Mouse (Mus musculus) kidney, postnatal 36 days (tissue): Measurements from ENCODE around the gene Mycl.

Source experiments
- DNase-seq, 2 experiments: peaks; one replicate each; pipeline ENCODE4 v3.0.0; 2021 to 2022; ENCODE audit warnings: mixed read lengths in 2 of 2

Mycl gene

GRCm38 (mm10) chr4:122995404-122996220 is at the start of gene Mycl:
TSS of gene Mycl (plus strand) at chr4:122995652.
- DNase-seq = peak; percentile 79 to 95

GRCm38 (mm10) chr4:122947223-122947622 is 48.2 kb upstream of the Mycl start:
- DNase-seq = no peak

GRCm38 (mm10) chr4:122949096-122949495 is 46.4 kb upstream of the Mycl start:
- no peak for DNase-seq

- no peak for DNase-seq
Measured at GRCm38 (mm10) chr4:122954680-122955411, 40.6 kb upstream of the Mycl start.

- DNase-seq = peak; percentile 94 to 96
Measured at GRCm38 (mm10) chr4:122955412-122956136, 39.9 kb upstream of the Mycl start.

GRCm38 (mm10) chr4:122956301-122956700 is 39.2 kb upstream of the Mycl start:
- no peak for DNase-seq

GRCm38 (mm10) chr4:122958491-122959031 is 36.9 kb upstream of the Mycl start:
- DNase-seq = peak in 1 of 2 experiments; percentile 48

- peak in 1 of 2 experiments; percentile 54 for DNase-seq
Measured at GRCm38 (mm10) chr4:122959816-122960215, 35.6 kb upstream of the Mycl start.

- DNase-seq = peak in 1 of 2 experiments; percentile 41
Measured at GRCm38 (mm10) chr4:122960321-122961099, 34.9 kb upstream of the Mycl start.

GRCm38 (mm10) chr4:122961100-122961567 is 34.3 kb upstream of the Mycl start, which contains the start of gene Mfsd2a:
TSS of gene Mfsd2a (minus strand) at chr4:122961188.
- peak; percentile 67 to 81 for DNase-seq

GRCm38 (mm10) chr4:122961589-122961988 is 33.9 kb upstream of the Mycl start:
- DNase-seq = no peak

GRCm38 (mm10) chr4:122962751-122963150 is 32.7 kb upstream of the Mycl start:
- no peak for DNase-seq

- DNase-seq = no peak
Measured at GRCm38 (mm10) chr4:122968106-122968505, 27.3 kb upstream of the Mycl start.

- peak; percentile 82 to 87 for DNase-seq
Measured at GRCm38 (mm10) chr4:122971191-122971590, 24.3 kb upstream of the Mycl start.

GRCm38 (mm10) chr4:122971646-122972045 is 23.8 kb upstream of the Mycl start:
- no peak for DNase-seq

- DNase-seq = peak in 1 of 2 experiments; percentile 57
Measured at GRCm38 (mm10) chr4:122972056-122972455, 23.4 kb upstream of the Mycl start.

- DNase-seq = peak; percentile 40 to 62
Measured at GRCm38 (mm10) chr4:122974976-122975520, 20.4 kb upstream of the Mycl start.

GRCm38 (mm10) chr4:122976885-122977284 is 18.6 kb upstream of the Mycl start:
- no peak for DNase-seq

GRCm38 (mm10) chr4:122978850-122979249 is 16.6 kb upstream of the Mycl start:
- no peak for DNase-seq

GRCm38 (mm10) chr4:122979826-122980225 is 15.6 kb upstream of the Mycl start:
- DNase-seq = no peak

- no peak for DNase-seq
Measured at GRCm38 (mm10) chr4:122980684-122981083, 14.8 kb upstream of the Mycl start.
